Mouse (Mus musculus): ENCODE measurements around the gene Sat2.

Sat2 gene

DNA sequence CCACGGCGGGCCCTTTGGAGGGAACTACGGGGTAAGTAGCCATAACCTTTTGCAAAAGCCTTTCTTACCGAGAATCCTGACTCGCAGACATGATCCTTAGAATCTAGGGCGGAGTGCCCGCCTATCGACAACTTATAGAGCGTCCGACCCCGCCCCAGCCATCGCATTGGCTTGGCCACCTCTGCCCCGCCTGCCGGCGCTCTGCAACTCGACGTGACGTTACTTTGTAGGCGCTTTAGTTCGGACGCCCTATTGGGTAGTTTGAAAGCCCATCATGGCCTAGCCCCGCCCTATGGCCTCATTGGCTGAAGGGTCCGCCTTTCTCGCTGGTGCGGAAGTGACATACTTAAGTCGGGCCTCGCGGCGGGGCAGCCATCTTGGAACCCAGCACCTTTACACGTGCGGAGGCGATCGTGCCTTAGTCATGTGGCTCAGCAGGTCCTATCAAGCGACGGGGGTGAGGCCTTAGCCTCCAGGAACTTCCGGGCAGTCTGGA, 50.4 kb downstream of the Sat2 start, which contains the start of gene Eif4a1:
Eif4a1 (minus strand) TSS at position 213 of the 496 bp plus-strand sequence.
- DNase-seq = peak; percentile 100

All from lung, postnatal 36 days (tissue).